Mouse (Mus musculus): Measurements from ENCODE around the gene Sorcs1. TPM values are rescaled to one million over a fixed set of nuclear protein-coding genes. Genes with fewer than 3 reads are reported as not detected.

The Sorcs1 gene
- polyA plus RNA-seq, 1 experiment, result not detected

GRCm38 (mm10) chr19:50398341-50398740, 280.1 kb downstream of the Sorcs1 start:
- Histone ChIP-seq H3K4me3 (no peak overlapping the region), H3K27me3 (ENCODE audit: control insufficient read depth, insufficient read depth, insufficient read length) (no peaks in the 10 kb centered on the region), H3K4me2 (ENCODE audit: low read depth) (no peak overlapping the region), H3K36me3 (ENCODE audit: control insufficient read depth, insufficient read depth) (no peaks in the 10 kb centered on the region), H3ac (ENCODE audit: control insufficient read depth, insufficient read length) (no peak overlapping the region), H3K79me2 (ENCODE audit: control insufficient read depth, insufficient read depth) (no peaks in the 10 kb centered on the region)
- no peak for TF ChIP-seq CEBPB (IDR thresholded peaks at IDR 0.05; ENCODE audit: insufficient read depth, poor library complexity, severe bottlenecking)
- no peak for TF ChIP-seq MYOD1 (IDR thresholded peaks at IDR 0.05; ENCODE audit: control insufficient read depth in 1 of 3, insufficient read length in 2 of 3, low read depth in 2 of 3)
- TF ChIP-seq TCF3 (IDR thresholded peaks at IDR 0.05; ENCODE audit: insufficient read length, low read depth), result no peak
- no peak for TF ChIP-seq TCF12 (IDR thresholded peaks at IDR 0.05; ENCODE audit: insufficient read depth, poor library complexity, severe bottlenecking)
- TF ChIP-seq REST (IDR thresholded peaks at IDR 0.05; ENCODE audit: insufficient read depth, insufficient read length), result no peak

DNA sequence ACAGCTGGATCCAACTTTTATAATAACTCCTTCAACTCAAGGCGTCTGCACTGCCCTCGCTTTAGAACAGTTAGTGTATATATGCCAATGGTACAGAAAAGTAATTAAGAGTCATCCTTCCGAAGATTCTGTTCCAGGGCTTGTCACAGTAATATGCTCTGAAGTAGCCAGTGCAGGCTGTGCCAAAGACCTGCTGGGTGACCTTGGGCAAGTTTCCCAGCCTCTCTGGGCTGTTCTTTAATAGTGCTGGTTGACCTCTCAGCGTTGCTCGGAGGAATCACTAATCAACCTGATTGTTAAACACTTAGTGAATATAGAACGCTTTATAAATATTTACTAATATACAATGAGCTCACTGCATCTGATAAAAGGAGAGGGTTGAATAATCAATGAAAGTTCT, 282.7 kb downstream of the Sorcs1 start:
- no peaks in the 10 kb centered on the region for H3K36me3 ChIP-seq (ENCODE audit: control insufficient read depth, insufficient read depth)
- no peak overlapping the region for H3K4me2 ChIP-seq (ENCODE audit: low read depth)
- H3ac ChIP-seq (ENCODE audit: control insufficient read depth, insufficient read length), result no peak overlapping the region
- TF ChIP-seq E2F4 (IDR thresholded peaks at IDR 0.05; ENCODE audit: insufficient read depth), result no peak
- TF ChIP-seq SRF (IDR thresholded peaks at IDR 0.05; ENCODE audit: control insufficient read depth, insufficient read length, low read depth), result no peak
- TF ChIP-seq MYOD1 (IDR thresholded peaks at IDR 0.05; ENCODE audit: control insufficient read depth in 1 of 3, insufficient read length in 2 of 3, low read depth in 2 of 3), result no peak
- TF ChIP-seq REST (IDR thresholded peaks at IDR 0.05; ENCODE audit: insufficient read depth, insufficient read length), result no peak
- no peak for TF ChIP-seq CEBPB (IDR thresholded peaks at IDR 0.05; ENCODE audit: insufficient read depth, poor library complexity, severe bottlenecking)
- no peak for TF ChIP-seq POLR2AphosphoS2 (IDR thresholded peaks at IDR 0.05; ENCODE audit: insufficient read length, low read depth)
- no peak for TF ChIP-seq POLR2A (IDR thresholded peaks at IDR 0.05; ENCODE audit: insufficient read length, low read depth)
- TF ChIP-seq MYOG (IDR thresholded peaks at IDR 0.05; ENCODE audit: control insufficient read depth in 1 of 3, insufficient read depth in 1 of 3, insufficient read length in 2 of 3, low read depth in 2 of 3), result no peak
- TF ChIP-seq USF1 (IDR thresholded peaks at IDR 0.05; ENCODE audit: low read depth), result no peak
- TF ChIP-seq TCF3 (IDR thresholded peaks at IDR 0.05; ENCODE audit: insufficient read length, low read depth), result no peak
- no peak for TF ChIP-seq TCF12 (IDR thresholded peaks at IDR 0.05; ENCODE audit: insufficient read depth, poor library complexity, severe bottlenecking)
- no peak for TF ChIP-seq MAX (IDR thresholded peaks at IDR 0.05; ENCODE audit: low read depth)
- H3K79me2 ChIP-seq (ENCODE audit: control insufficient read depth, insufficient read depth), result no peaks in the 10 kb centered on the region
- no peak overlapping the region for H3K4me3 ChIP-seq
- H3K27me3 ChIP-seq (ENCODE audit: control insufficient read depth, insufficient read depth, insufficient read length), result no peaks in the 10 kb centered on the region

GRCm38 (mm10) chr19:50394101-50394500, 284.3 kb downstream of the Sorcs1 start:
- no peak overlapping the region for H3K4me3 ChIP-seq
- H3K27me3 ChIP-seq (ENCODE audit: control insufficient read depth, insufficient read depth, insufficient read length), result no peaks in the 10 kb centered on the region
- H3K4me2 ChIP-seq (ENCODE audit: low read depth), result no peak overlapping the region
- H3K36me3 ChIP-seq (ENCODE audit: control insufficient read depth, insufficient read depth), result no peaks in the 10 kb centered on the region
- H3K79me2 ChIP-seq (ENCODE audit: control insufficient read depth, insufficient read depth), result no peaks in the 10 kb centered on the region
- no peak overlapping the region for H3ac ChIP-seq (ENCODE audit: control insufficient read depth, insufficient read length)
- no peak for TF ChIP-seq MYOD1 (IDR thresholded peaks at IDR 0.05; ENCODE audit: control insufficient read depth in 1 of 3, insufficient read length in 2 of 3, low read depth in 2 of 3)
- no peak for TF ChIP-seq REST (IDR thresholded peaks at IDR 0.05; ENCODE audit: insufficient read depth, insufficient read length)
- TF ChIP-seq USF1 (IDR thresholded peaks at IDR 0.05; ENCODE audit: low read depth), result no peak
- no peak for TF ChIP-seq SRF (IDR thresholded peaks at IDR 0.05; ENCODE audit: control insufficient read depth, insufficient read length, low read depth)
- TF ChIP-seq MAX (IDR thresholded peaks at IDR 0.05; ENCODE audit: low read depth), result no peak
- no peak for TF ChIP-seq TCF12 (IDR thresholded peaks at IDR 0.05; ENCODE audit: insufficient read depth, poor library complexity, severe bottlenecking)
- no peak for TF ChIP-seq E2F4 (IDR thresholded peaks at IDR 0.05; ENCODE audit: insufficient read depth)
- TF ChIP-seq MYOG (IDR thresholded peaks at IDR 0.05; ENCODE audit: control insufficient read depth in 1 of 3, insufficient read depth in 1 of 3, insufficient read length in 2 of 3, low read depth in 2 of 3), result no peak
- TF ChIP-seq POLR2AphosphoS2 (IDR thresholded peaks at IDR 0.05; ENCODE audit: insufficient read length, low read depth), result no peak
- no peak for TF ChIP-seq CEBPB (IDR thresholded peaks at IDR 0.05; ENCODE audit: insufficient read depth, poor library complexity, severe bottlenecking)
- TF ChIP-seq POLR2A (IDR thresholded peaks at IDR 0.05; ENCODE audit: insufficient read length, low read depth), result no peak

GRCm38 (mm10) chr19:50389925-50390552, 288.4 kb downstream of the Sorcs1 start:
- Histone ChIP-seq H3ac (ENCODE audit: control insufficient read depth, insufficient read length) (no peak overlapping the region), H3K79me2 (ENCODE audit: control insufficient read depth, insufficient read depth) (no peaks in the 10 kb centered on the region), H3K4me2 (ENCODE audit: low read depth) (no peak overlapping the region), H3K36me3 (ENCODE audit: control insufficient read depth, insufficient read depth) (no peaks in the 10 kb centered on the region), H3K4me3 (no peak overlapping the region), H3K27me3 (ENCODE audit: control insufficient read depth, insufficient read depth, insufficient read length) (no peaks in the 10 kb centered on the region)
- TF ChIP-seq POLR2A (IDR thresholded peaks at IDR 0.05; ENCODE audit: insufficient read length, low read depth), result no peak
- TF ChIP-seq SRF (IDR thresholded peaks at IDR 0.05; ENCODE audit: control insufficient read depth, insufficient read length, low read depth), result no peak
- no peak for TF ChIP-seq USF1 (IDR thresholded peaks at IDR 0.05; ENCODE audit: low read depth)
- no peak for TF ChIP-seq E2F4 (IDR thresholded peaks at IDR 0.05; ENCODE audit: insufficient read depth)
- TF ChIP-seq POLR2AphosphoS2 (IDR thresholded peaks at IDR 0.05; ENCODE audit: insufficient read length, low read depth), result no peak
- no peak for TF ChIP-seq TCF12 (IDR thresholded peaks at IDR 0.05; ENCODE audit: insufficient read depth, poor library complexity, severe bottlenecking)
- no peak for TF ChIP-seq MYOD1 (IDR thresholded peaks at IDR 0.05; ENCODE audit: control insufficient read depth in 1 of 3, insufficient read length in 2 of 3, low read depth in 2 of 3)
- no peak for TF ChIP-seq REST (IDR thresholded peaks at IDR 0.05; ENCODE audit: insufficient read depth, insufficient read length)
- no peak for TF ChIP-seq MAX (IDR thresholded peaks at IDR 0.05; ENCODE audit: low read depth)
- TF ChIP-seq TCF3 (IDR thresholded peaks at IDR 0.05; ENCODE audit: insufficient read length, low read depth), result no peak
- TF ChIP-seq CEBPB (IDR thresholded peaks at IDR 0.05; ENCODE audit: insufficient read depth, poor library complexity, severe bottlenecking), result no peak
- no peak for TF ChIP-seq MYOG (IDR thresholded peaks at IDR 0.05; ENCODE audit: control insufficient read depth in 1 of 3, insufficient read depth in 1 of 3, insufficient read length in 2 of 3, low read depth in 2 of 3)

Measured in myocyte (in vitro differentiated cells).